Mouse (Mus musculus) midbrain, embryonic 15.5 days (tissue): Measurements from ENCODE around the gene Hsh2d. TPM values are rescaled to one million over a fixed set of nuclear protein-coding genes. Genes with fewer than 3 reads are reported as not detected.

Source experiments
- ATAC-seq: fragments of 200-750 bp; cut with Nextera tagmentation; replicated peaks from 2 replicates; pipeline ENCODE4 v1.8.0; 2017; ENCODE audit warnings: moderate TSS enrichment
- H3K27ac ChIP-seq: fragments of 300-500 bp; sonication (generic); 2 replicates; pipeline ENCODE4 v1.5.1; 2015; ENCODE audit warnings: mild to moderate bottlenecking, inconsistent platforms
- H3K27me3 ChIP-seq: fragments of 300-500 bp; sonication (generic); replicated peaks from 2 replicates; pipeline ENCODE4 v1.6.1; 2015; ENCODE audit warnings: inconsistent platforms
- H3K36me3 ChIP-seq: fragments of 300-500 bp; sonication (generic); replicated peaks from 2 replicates; pipeline ENCODE4 v1.6.1; 2015; ENCODE audit warnings: inconsistent platforms
- H3K4me1 ChIP-seq: fragments of 300-500 bp; sonication (generic); 2 replicates; pipeline ENCODE4 v1.6.1; 2015; ENCODE audit warnings: inconsistent platforms
- H3K4me2 ChIP-seq: fragments of 300-500 bp; sonication (generic); 2 replicates; pipeline ENCODE4 v1.6.1; 2015; ENCODE audit warnings: inconsistent platforms, mild to moderate bottlenecking, moderate library complexity
- H3K4me3 ChIP-seq: fragments of 300-500 bp; sonication (generic); 2 replicates; pipeline ENCODE4 v1.5.1; 2015; ENCODE audit warnings: mild to moderate bottlenecking, inconsistent platforms
- H3K9ac ChIP-seq: fragments of 300-500 bp; sonication (generic); 2 replicates; pipeline ENCODE4 v1.6.1; 2015; ENCODE audit warnings: mild to moderate bottlenecking, inconsistent platforms
- H3K9me3 ChIP-seq: fragments of 300-500 bp; sonication (generic); 2 replicates; pipeline ENCODE4 v1.6.1; 2016; ENCODE audit warnings: inconsistent platforms
- WGBS: fragments of 180-500 bp; shearing (Covaris S2); methylation state at CpG from one replicate; pipeline ENCODE4 v1.1.7; 2015; ENCODE audit warnings: mixed read lengths; 5-methylcytosine and 5-hydroxymethylcytosine counted together
- polyA plus RNA-seq: library from polyadenylated mRNA; unstranded; fragments of >200 nt; fragmentation: Nextera tagmentation; extraction: Ambion mirVana; gene quantifications from 2 replicates; pipeline ENCODE4 v1.2.1, GENCODE M21; 2015

Gene Hsh2d
- polyA plus RNA-seq, 1 experiment from 2014 or later = not detected

DNA sequence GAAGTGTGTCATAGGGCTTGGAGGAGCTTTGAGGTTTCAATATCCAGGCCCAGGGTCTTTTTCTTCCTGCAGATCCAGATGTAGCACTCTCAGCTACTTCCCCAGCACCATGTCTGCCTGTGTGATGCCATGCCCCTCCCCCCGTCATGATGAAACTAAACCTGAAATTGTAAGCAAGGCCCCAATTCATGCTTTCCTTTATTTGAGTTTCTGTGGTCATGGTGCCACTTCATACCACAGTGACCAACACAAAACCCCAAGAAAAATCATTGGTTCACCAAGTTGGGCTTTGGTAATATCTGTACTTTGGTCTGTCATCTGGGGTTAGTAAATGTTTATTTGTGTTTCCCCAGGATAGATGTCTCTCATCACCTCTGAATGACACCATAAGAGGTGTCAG is 19.1 kb downstream of the Hsh2d start:
- no peak overlapping the region for H3K9ac ChIP-seq
- H3K9me3 ChIP-seq = peaks cover 3% of the 10 kb centered on the region; the same call in 1 of the 2 replicates
- no peaks in the 10 kb centered on the region for H3K36me3 ChIP-seq
- no peak for ATAC-seq
- H3K4me3 ChIP-seq = no peak overlapping the region
- no peaks in the 10 kb centered on the region for H3K27me3 ChIP-seq
- WGBS = 75% methylated on average over 1 of the region's 1 CpGs
- H3K4me2 ChIP-seq = no peak overlapping the region
- H3K27ac ChIP-seq = no peak overlapping the region
- H3K4me1 ChIP-seq = no peaks in the 10 kb centered on the region

- Histone ChIP-seq H3K4me2 (no peak overlapping the region), H3K27me3 (peaks cover 2% of the 10 kb centered on the region), H3K9me3 (no peaks in the 10 kb centered on the region), H3K4me3 (no peak overlapping the region), H3K27ac (no peak overlapping the region), H3K9ac (no peak overlapping the region), H3K4me1 (no peaks in the 10 kb centered on the region), H3K36me3 (no peaks in the 10 kb centered on the region)
- 86% methylated on average over 4 of the region's 4 CpGs for WGBS
- no peak for ATAC-seq
Observed at GRCm38 (mm10) chr8:72210222-72210621, 20.8 kb downstream of the Hsh2d start.

DNA sequence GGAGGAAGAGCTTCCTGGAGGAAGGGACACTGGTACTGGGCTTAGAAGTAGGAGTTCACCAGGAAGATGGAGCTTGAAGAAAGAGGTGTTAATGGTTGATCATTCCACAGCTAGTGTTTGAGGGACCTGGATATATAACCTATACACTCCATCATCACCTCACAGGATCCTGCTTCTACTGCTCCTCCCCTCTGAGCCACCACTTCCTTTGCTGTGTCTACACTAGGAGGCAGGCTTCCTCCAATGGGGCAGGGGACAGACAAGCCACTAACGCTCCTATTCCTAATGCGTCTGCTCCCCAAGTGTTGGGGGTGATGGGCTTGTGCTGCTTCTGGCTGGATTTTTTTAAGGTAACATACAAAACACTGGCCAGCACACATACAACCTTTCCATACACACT is 21.3 kb downstream of the Hsh2d start:
- H3K36me3 ChIP-seq = no peaks in the 10 kb centered on the region
- no peak overlapping the region for H3K4me3 ChIP-seq
- no peak overlapping the region for H3K4me2 ChIP-seq
- H3K9ac ChIP-seq = no peak overlapping the region
- no peak for ATAC-seq
- WGBS = 66% methylated on average over 2 of the region's 2 CpGs
- no peak overlapping the region for H3K27ac ChIP-seq
- H3K4me1 ChIP-seq = no peaks in the 10 kb centered on the region
- peaks cover 5% of the 10 kb centered on the region for H3K27me3 ChIP-seq
- no peaks in the 10 kb centered on the region for H3K9me3 ChIP-seq

- Histone ChIP-seq H3K9me3 (no peaks in the 10 kb centered on the region), H3K4me2 (no peak overlapping the region), H3K36me3 (no peaks in the 10 kb centered on the region), H3K4me3 (no peak overlapping the region), H3K27ac (no peak overlapping the region), H3K4me1 (no peaks in the 10 kb centered on the region), H3K9ac (no peak overlapping the region), H3K27me3 (peaks cover 10% of the 10 kb centered on the region)
- 90% methylated on average over 1 of the region's 1 CpGs for WGBS
- no peak for ATAC-seq
Observed at GRCm38 (mm10) chr8:72211846-72212245, 22.4 kb downstream of the Hsh2d start.

DNA sequence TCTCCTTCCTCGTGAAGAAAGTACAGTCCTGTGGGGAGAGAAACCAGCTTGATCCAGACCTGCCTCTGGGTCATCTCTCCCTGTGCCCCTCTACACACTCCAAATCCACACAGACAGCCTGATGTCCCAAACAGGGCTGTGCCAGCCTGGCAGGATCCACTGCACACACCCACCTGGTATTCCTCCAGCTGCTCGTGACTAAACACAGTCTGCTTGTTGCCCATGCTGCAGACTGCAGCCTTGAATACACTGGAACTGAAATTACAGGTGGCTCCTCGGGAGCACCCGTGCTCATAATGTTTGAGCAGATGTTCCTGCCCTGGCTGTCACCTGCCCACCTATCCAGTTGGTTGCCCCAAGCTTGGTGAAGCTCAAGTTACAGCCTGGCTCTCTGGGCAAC is 23.3 kb downstream of the Hsh2d start, which contains the start of gene Cib3:
Cib3 (minus strand) TSS at position 87 of the 400 bp plus-strand sequence.
- 56% methylated on average over 4 of the region's 4 CpGs for WGBS
- H3K4me1 ChIP-seq = no peaks in the 10 kb centered on the region
- H3K9me3 ChIP-seq = no peaks in the 10 kb centered on the region
- H3K27ac ChIP-seq = no peak within 1 kb of the TSS
- H3K4me2 ChIP-seq = no peak within 1 kb of the TSS
- ATAC-seq = no peak
- peaks cover 14% of the 10 kb centered on the region for H3K27me3 ChIP-seq
- no peak within 1 kb of the TSS for H3K9ac ChIP-seq
- H3K4me3 ChIP-seq = no peak within 1 kb of the TSS
- H3K36me3 ChIP-seq = no peaks in the 10 kb centered on the region

- H3K36me3 ChIP-seq = no peaks in the 10 kb centered on the region
- H3K9me3 ChIP-seq = no peaks in the 10 kb centered on the region
- H3K4me1 ChIP-seq = no peaks in the 10 kb centered on the region
- H3K9ac ChIP-seq = no peak within 1 kb of the TSS
- H3K27ac ChIP-seq = no peak within 1 kb of the TSS
- WGBS = 81% methylated on average over 4 of the region's 4 CpGs
- ATAC-seq = no peak
- H3K27me3 ChIP-seq = peaks cover 14% of the 10 kb centered on the region
- no peak within 1 kb of the TSS for H3K4me3 ChIP-seq
- H3K4me2 ChIP-seq = no peak within 1 kb of the TSS
Observed at GRCm38 (mm10) chr8:72213536-72213935, 24.1 kb downstream of the Hsh2d start, which contains the start of gene Gm11034. Gm11034 (minus strand) TSS chr8:72213636.

GRCm38 (mm10) chr8:72215060-72215459 is 25.6 kb downstream of the Hsh2d start:
- no peaks in the 10 kb centered on the region for H3K36me3 ChIP-seq
- 57% methylated on average over 2 of the region's 2 CpGs for WGBS
- H3K4me3 ChIP-seq = no peak overlapping the region
- no peak for ATAC-seq
- H3K4me2 ChIP-seq = no peak overlapping the region
- H3K4me1 ChIP-seq = no peaks in the 10 kb centered on the region
- H3K27ac ChIP-seq = no peak overlapping the region
- no peaks in the 10 kb centered on the region for H3K9me3 ChIP-seq
- peaks cover 14% of the 10 kb centered on the region for H3K27me3 ChIP-seq
- no peak overlapping the region for H3K9ac ChIP-seq

GRCm38 (mm10) chr8:72215871-72216270 is 26.4 kb downstream of the Hsh2d start:
- Histone ChIP-seq H3K27ac (no peak overlapping the region), H3K9me3 (no peaks in the 10 kb centered on the region), H3K27me3 (peaks cover 14% of the 10 kb centered on the region), H3K4me1 (peaks cover 7% of the 10 kb centered on the region), H3K9ac (no peak overlapping the region), H3K36me3 (no peaks in the 10 kb centered on the region), H3K4me3 (no peak overlapping the region), H3K4me2 (no peak overlapping the region)
- no peak for ATAC-seq
- WGBS = 38% methylated on average over 1 of the region's 1 CpGs

DNA sequence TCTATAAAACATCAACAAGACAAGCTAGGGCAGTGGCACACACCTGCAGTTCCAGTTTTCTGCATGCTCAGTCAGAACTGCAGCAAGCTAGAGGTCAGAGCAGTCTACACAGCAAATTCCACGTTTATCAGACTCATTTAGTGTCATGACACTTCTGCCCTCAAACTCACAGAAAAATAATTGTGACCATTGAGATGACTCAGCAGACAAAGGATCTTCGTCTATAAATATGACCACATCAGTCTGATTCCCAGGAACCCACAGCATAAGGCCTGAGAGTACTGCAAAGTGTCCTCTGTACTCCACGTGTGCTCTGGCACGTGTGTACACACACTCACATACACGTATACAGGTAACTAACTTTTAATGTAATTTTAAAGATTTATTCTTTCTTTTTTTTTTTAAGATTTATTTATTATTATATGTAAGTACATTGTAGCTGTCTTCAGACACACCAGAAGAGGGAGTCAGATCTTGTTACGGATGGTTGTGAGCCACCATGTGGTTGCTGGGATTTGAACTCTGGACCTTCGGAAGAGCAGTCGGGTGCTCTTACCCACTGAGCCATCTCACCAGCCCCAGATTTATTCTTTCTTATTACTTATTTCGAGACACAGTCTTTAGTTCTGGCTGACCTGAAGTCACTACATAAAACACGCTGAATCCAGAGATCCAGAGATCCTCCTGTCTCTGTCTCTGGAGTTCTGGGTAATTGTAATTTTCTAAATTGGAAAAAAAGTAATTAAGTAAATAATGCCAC is 29.5 kb downstream of the Hsh2d start:
- peak overlapping the region; percentile 76 for H3K4me2 ChIP-seq
- H3K36me3 ChIP-seq = peaks cover 7% of the 10 kb centered on the region; the same call in 1 of the 2 replicates
- H3K9ac ChIP-seq = no peak overlapping the region
- peak overlapping the region; percentile 71 for H3K4me3 ChIP-seq
- H3K9me3 ChIP-seq = no peaks in the 10 kb centered on the region
- ATAC-seq = peak; percentile 49
- H3K4me1 ChIP-seq = peaks cover 16% of the 10 kb centered on the region
- H3K27ac ChIP-seq = peak overlapping the region; percentile 72
- WGBS = 79% methylated on average over 10 of the region's 10 CpGs
- H3K27me3 ChIP-seq = peaks cover 14% of the 10 kb centered on the region

GRCm38 (mm10) chr8:72219541-72220363 is 30.3 kb downstream of the Hsh2d start, which contains the start of gene Fam32a:
Fam32a (plus strand) TSS chr8:72219730.
- peaks cover 14% of the 10 kb centered on the region for H3K27me3 ChIP-seq
- H3K36me3 ChIP-seq = peaks cover 7% of the 10 kb centered on the region; the same call in 1 of the 2 replicates
- 15% methylated on average over 39 of the region's 39 CpGs for WGBS
- peak within 1 kb of the TSS; percentile 75 for H3K27ac ChIP-seq
- no peaks in the 10 kb centered on the region for H3K9me3 ChIP-seq
- peak within 1 kb of the TSS; percentile 76 for H3K4me2 ChIP-seq
- H3K4me3 ChIP-seq = peak within 1 kb of the TSS; percentile 71
- peak within 1 kb of the TSS; percentile 58 for H3K9ac ChIP-seq
- ATAC-seq = peak; percentile 98
- peaks cover 16% of the 10 kb centered on the region for H3K4me1 ChIP-seq

GRCm38 (mm10) chr8:72220758-72221157 is 31.3 kb downstream of the Hsh2d start:
- 84% methylated on average over 4 of the region's 4 CpGs for WGBS
- Histone ChIP-seq H3K9ac (no peak overlapping the region), H3K27ac (no peak overlapping the region), H3K36me3 (peaks cover 7% of the 10 kb centered on the region; the same call in 1 of the 2 replicates), H3K4me1 (peaks cover 16% of the 10 kb centered on the region), H3K4me3 (peak overlapping the region; percentile 71), H3K9me3 (no peaks in the 10 kb centered on the region), H3K27me3 (0 out of 2 replicates have a peak, but pooled peaks cover 8% of the 10 kb centered on the region), H3K4me2 (peak overlapping the region; percentile 76)
- no peak for ATAC-seq

DNA sequence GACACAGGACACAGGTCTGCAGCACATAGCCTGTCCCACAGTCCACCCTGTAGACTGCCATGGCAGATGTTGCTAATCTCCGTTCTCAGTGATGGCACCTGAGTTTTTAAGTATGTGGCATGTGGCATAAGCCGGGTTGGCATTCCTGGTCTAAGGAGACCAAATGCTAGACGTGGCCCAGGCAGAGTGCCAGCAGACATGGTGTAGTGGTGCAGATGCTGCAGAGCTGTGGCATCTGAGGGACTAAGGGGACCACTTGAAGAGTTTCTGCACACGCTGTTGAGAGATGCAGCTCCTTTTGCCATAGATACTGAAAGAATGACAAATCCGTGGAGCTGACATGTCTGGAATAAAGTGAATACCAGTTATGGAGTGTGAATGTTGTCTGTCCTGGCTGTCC is 33.2 kb downstream of the Hsh2d start:
- H3K9me3 ChIP-seq = no peaks in the 10 kb centered on the region
- ATAC-seq = no peak
- WGBS = 93% methylated on average over 5 of the region's 5 CpGs
- no peak overlapping the region for H3K9ac ChIP-seq
- H3K27ac ChIP-seq = no peak overlapping the region
- H3K4me2 ChIP-seq = no peak overlapping the region
- H3K36me3 ChIP-seq = peaks cover 7% of the 10 kb centered on the region; the same call in 1 of the 2 replicates
- no peaks in the 10 kb centered on the region for H3K27me3 ChIP-seq
- H3K4me1 ChIP-seq = peaks cover 16% of the 10 kb centered on the region
- no peak overlapping the region for H3K4me3 ChIP-seq
